Mouse (Mus musculus): ENCODE results near the gene Msi2. TPM values are rescaled to one million over a fixed set of nuclear protein-coding genes. Genes with fewer than 3 reads are reported as not detected.

Gene Msi2
- total RNA-seq, 1 experiment from 2014 or later: 151 TPM

DNA sequence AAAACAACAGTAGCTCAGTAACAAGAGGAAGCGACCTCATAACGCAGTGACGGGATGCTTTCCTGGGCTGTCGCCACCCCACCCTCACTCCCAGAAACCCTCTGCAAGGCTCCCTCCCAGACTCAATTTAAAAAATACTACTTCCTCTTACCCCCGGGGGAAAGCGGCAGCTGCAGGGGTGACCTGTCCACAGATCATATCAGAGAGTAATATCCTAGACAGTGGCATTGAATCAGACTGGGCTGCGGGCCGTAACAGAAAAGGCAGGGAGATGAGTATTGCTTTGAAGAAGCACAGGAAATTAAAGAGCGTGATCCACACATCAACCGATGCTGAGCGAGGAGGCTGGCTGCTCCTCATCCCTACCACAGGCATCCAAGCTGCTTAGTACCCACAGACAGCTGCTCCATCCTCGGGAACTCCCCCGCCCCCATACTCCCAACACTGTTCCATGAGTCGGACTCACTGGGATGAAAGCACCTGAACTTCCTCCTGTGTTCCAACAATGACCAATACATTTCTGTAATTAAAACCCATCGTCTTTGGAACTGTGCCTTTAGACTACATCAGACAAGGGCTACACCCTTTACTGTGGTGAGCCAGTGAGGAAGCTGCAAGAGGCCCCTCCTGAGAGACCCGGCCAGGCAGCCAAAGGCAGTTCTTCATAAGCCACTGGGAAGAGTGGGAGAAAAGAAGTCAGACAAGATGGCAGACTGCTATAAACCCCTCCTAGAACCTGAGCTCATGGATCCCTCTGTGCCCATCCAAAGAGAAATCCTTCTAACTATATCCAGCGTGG is 118.8 kb downstream of the Msi2 start:
- ATAC-seq (replicated peaks; ENCODE audit: low read depth, poor library complexity, severe bottlenecking): peak; percentile 64

DNA sequence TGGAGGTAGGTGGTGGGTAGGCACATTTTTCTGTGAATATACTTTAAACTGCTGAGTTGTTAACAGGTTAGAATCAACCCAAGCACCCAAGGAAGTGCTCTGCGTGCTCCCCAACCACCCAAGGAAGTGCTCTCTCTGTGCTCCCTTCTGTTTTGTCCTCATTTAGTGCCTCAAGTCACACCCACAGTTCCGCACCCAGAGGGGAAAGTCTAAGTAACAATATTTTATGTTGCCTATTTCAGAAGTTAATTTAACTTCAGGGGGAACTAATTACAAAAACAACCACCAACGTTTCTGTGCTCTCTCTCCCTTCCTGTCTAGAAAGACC is 119.5 kb downstream of the Msi2 start:
- ATAC-seq (replicated peaks; ENCODE audit: low read depth, poor library complexity, severe bottlenecking): 0 out of 2 replicates have a peak, but pooled peaks have one; percentile 0

DNA sequence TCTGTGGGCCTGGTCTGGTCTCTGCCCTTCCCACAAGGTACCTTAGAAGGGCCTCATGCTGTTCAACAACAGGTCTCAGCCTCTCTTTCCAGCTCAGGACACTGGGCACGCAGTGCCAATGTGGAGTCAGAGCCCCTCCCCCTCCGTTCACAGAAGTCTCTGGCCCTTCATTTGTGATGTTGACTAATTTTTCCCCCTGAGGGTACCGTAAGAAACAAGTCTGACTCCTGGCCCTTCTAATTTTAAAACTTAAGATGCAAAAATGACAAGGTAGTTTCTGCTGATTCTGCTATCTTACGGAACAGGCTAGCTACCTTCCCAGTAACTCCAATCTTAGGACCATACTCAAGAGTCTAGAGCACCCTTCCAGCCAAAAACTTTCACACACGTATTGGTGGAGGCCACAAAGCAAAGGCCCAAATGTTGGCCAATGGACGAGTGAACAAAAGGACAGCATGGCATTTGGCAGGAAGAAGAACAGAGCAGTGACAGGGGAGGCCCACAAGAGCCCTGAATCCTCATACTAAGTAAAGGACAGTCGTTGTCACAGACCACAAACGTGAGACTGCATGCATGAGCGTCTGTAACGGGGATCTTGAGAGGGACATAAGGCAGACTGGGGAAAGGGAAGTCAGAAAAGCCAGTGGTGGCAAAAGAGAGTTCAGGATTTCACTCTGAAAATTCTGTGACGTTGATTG is 120.0 kb downstream of the Msi2 start:
- peak; percentile 45 for ATAC-seq (replicated peaks; ENCODE audit: low read depth, poor library complexity, severe bottlenecking)

DNA sequence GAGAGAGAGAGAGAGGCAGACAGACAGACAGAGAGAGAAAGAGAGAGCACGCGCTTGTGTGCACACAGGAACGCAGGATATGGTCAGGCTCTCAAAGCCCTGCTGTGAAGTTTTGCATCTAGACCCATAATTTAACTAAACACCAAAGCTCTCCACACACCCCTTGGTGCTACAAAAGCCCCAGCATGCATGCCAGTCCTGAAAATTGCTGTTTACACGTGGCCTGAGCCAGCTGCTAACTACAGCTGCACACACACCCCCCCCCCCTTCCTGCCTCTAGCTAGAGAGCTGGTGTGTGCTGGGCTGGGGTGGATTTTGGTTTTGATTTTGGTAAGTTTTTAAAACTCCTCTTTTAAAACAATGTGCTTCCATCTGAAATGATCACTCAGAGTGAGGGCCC is 122.7 kb downstream of the Msi2 start:
- no peak for ATAC-seq (replicated peaks; ENCODE audit: low read depth, poor library complexity, severe bottlenecking)

DNA sequence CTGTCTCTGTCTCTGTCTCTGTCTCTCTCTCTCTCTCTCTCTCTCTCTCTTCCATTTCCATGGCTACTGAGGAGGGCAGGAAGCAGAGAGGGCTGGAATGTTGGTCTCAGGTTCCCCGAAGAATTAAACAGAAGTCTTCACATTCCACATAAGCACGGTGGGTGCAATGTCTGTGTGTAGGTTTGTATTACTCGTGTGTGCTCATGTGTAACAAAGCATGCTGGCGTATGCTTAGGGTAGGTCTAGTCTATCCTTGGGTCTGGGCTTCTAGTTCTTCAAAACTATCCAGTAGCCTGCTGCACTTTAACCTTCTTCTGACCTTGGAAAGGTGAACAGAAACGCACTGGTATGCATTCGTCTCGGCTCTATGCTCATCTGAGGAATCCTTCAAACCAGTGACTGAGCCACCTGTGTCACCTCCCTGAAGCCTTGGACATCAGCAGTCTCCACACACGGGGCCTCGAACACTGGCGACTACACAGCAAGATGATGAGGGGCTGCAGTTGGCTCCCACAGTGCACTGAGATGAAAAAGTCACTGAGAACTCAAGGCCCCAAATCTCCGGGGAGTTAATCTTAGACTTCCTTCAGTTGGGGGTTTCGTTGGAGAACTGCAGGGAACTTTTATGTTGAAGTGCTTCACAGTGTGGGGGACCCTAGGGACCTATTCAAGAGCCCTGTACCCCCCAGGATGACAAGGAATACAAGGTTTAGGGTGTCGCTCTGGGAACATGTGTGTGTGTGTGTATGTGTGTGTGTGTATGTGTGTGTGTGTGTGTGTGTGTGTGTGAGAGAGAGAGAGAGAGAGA is 123.3 kb downstream of the Msi2 start:
- ATAC-seq (replicated peaks; ENCODE audit: low read depth, poor library complexity, severe bottlenecking): no peak

DNA sequence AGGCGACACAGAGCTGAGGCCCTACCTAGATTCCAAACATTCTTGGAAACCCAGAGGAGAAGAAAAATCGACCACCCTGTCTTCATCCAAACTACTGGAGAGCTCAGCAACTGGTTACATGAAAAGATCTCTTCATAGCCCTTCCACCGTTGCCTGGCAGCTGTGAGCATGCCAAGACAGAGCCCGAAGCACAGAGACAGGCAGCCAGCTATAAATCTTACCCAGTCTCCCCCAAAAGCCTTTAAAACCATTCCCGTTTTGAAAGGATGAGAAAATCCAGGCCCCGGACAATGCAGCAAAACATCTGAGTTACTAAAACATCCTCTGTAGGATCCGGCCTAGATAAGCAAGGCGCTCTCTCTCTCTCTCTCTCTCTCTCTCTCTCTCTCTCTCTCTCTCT is 124.3 kb downstream of the Msi2 start:
- no peak for ATAC-seq (replicated peaks; ENCODE audit: low read depth, poor library complexity, severe bottlenecking)

DNA sequence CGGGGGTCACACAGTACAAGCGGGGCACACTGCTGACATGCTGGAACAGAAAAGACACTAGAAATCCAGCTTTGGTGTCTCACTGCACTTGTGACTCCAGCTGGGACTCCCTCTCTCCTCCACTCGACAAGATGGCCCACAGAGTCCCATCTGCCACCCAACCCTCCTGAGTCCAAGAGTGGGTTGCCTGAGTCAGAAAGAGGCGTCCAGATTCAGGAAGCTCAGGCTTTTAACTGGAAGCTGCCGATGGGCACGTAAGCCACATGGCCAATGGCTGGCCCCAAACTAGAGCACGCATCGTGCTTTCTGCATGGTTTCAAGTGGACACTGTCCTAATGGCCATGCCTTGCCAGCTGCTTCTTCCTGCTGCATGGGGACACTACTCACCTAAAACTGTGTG is 126.2 kb downstream of the Msi2 start:
- no peak for ATAC-seq (replicated peaks; ENCODE audit: low read depth, poor library complexity, severe bottlenecking)

DNA sequence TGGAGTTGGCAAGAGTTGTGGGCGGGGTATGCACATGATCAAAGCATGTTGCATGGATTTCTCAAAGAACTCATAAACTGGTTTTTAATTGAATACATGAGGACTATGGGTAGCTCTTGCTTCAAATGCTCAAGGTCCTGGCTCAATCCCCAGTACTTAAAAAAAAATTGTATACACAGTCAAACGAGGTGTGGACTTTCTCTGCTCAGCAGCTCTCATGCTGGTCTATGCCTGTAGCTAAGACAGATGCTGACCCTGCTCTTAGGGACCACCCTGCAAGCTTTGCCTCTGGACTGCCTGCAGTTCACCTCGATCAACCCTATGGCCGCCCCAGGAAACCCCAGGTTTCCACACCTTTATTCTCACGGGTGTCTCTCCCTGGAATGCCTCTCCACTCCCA is 127.7 kb downstream of the Msi2 start:
- ATAC-seq (replicated peaks; ENCODE audit: low read depth, poor library complexity, severe bottlenecking): no peak

DNA sequence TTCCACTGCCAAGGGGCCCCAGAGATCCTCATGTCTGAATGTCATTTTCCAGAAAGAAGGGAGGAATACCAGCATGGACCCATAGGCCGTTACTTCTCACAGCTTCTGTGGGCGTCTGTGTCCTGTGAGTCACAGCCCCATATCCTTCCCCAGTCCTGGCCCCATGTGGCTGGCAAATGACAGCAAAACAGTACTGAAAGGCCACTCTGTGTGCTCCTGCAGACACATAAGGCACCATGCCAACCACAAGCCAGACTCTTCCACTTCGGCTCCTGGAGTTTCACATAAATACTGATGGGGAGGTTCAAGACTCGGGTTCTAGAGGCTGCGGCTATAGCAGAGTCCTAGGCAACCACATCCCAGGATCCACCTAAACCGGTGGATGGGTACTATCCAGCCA is 128.7 kb downstream of the Msi2 start:
- no peak for ATAC-seq (replicated peaks; ENCODE audit: low read depth, poor library complexity, severe bottlenecking)

DNA sequence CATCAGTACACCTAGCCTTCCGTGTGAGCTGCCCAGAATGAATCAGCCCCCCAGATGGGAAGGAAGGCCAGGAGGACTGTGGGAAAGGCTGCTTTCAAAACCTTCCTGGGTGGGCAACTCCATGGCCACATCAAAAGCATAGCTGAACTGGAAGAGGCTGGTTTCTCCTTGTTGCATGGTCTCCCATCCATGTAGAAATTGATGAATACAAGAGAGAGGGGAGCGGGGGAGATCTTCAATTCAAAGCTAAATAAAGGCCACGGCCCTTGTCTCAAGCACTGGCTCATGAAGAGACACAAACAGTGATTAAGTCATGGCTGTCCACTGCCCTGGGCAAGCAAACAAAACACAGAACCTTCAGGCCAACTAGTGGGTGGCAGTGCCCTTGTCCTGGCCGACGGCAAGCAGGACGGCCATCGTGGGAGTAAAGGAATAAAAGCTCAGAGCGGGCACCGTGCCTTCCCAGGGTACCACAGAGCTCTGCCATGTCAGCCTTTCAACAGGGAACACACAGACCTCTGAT is 129.6 kb downstream of the Msi2 start:
- ATAC-seq (replicated peaks; ENCODE audit: low read depth, poor library complexity, severe bottlenecking): no peak

DNA sequence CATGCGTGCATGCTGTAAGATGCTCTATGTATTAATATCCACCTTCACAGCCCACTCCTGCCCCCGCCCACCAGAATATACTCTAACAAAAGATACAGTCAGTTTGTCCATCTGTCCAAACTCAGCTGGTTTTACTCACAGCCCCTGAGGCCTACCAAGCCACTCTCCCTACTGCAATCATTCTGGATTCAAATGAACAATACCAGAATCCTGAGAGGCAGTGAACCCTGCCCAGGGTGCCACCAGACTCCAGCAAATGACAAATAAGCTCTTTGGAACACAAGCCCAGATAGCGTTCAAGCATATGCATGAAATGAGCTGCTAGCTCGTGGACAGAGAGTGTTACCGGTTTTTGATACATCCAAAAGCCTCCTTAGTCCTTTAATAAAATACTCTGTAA is 130.6 kb downstream of the Msi2 start:
- ATAC-seq (replicated peaks; ENCODE audit: low read depth, poor library complexity, severe bottlenecking): no peak

DNA sequence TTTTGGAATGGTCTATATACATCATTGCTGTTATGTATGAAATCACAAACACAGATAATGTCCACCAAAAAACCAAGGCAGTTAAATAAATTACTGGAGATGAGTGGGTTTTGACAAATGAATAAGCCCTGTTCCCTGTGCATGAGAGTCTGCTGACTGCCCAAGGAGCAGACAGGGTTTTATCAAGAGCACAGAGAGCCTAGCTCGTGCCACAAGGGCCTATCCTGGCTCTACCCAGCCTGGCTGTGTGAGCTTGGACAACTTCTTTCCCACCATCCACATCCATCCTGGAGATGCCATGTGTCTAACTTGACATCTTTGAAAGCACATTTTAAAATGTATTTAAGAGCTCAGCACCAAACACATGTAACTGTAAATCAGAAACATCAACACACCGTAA is 132.4 kb downstream of the Msi2 start:
- ATAC-seq (replicated peaks; ENCODE audit: low read depth, poor library complexity, severe bottlenecking): no peak

DNA sequence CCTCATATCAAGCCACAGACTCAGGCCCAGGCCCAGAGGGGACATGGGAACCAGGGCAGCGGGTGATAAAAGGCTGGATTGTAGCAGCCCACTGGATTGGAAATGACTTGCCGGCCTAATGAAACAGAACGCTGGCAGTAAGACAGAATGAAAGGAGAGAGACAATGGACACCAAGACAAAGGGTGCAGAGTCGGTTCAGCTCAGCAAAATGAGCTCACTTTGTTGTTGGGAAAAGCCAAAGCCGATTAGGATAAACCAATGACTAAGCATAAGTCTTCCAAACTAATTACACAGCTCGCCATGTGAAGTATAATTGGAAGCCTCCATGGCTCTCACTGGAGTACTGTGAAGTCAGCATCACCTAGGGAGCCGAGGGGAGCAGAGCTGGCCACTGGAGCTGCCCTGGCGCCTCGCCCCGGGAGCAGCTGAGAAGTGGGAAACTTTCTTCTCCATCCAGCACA is 133.1 kb downstream of the Msi2 start:
- ATAC-seq (replicated peaks; ENCODE audit: low read depth, poor library complexity, severe bottlenecking): no peak

DNA sequence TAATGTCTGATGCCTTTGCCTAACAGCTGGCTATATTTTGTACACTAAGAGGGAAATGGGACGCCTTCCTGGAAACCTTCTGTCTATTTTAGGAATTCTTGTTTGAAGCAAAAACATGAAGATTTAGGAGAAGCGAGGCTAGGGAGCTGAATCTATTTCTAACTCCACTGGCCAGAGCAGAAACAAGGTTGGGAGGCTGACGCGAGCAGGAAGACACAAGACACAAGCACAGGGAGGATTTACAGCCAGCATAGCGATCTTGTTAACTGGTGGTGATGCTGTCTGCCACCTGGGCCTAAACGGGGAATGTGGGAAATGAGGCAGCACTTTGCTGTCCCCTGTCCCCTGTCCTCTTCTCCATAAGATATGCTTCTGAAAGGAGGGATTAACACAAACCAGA is 134.4 kb downstream of the Msi2 start:
- no peak for ATAC-seq (replicated peaks; ENCODE audit: low read depth, poor library complexity, severe bottlenecking)

DNA sequence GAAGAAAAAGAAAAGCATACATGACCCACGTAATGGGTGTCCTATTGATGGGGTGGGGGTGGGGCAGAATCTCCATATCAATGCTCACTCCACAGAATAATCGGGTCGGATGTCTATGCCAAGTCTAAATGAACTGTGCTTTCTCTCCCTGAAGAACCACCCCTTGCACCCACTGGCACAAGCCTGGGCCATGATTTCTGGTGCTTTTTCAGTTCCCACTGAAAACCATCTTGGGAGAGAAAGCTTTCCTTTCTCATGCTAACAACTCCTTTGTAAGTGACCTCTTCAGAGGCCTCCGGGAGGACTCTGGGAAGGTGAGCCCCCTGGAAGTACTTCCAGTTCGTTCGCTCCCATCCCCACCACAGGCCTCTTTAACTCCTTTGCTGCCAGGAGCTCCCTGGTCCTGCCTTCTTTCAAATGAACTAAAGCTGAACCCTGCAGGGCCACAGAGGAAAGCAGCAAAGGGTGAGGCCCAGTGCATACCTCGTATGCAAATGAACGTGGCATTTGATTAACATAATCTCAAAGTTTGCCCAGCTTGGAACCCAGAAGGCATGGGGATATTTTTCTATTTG is 135.0 kb downstream of the Msi2 start:
- ATAC-seq (replicated peaks; ENCODE audit: low read depth, poor library complexity, severe bottlenecking): no peak

DNA sequence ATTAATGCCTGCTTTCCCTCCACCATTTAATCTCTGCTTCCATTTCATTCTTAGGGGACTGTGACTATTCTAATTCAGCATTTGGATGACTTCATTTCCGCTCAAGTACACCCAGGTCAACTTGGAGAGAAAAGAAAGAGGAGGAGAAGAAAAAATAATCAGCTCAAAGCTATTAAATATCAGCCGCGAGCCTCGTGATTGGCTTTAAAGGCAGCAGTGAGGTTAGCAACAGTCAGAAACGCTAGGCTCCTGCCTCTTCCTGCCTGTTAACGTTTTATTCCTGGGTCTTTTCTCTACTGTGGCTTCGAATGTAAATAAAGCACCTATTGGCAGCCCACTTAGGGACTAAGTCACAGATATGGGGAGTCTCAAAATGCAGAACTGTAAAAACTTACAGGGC is 135.5 kb downstream of the Msi2 start:
- 0 out of 2 replicates have a peak, but pooled peaks have one; percentile 10 for ATAC-seq (replicated peaks; ENCODE audit: low read depth, poor library complexity, severe bottlenecking)

DNA sequence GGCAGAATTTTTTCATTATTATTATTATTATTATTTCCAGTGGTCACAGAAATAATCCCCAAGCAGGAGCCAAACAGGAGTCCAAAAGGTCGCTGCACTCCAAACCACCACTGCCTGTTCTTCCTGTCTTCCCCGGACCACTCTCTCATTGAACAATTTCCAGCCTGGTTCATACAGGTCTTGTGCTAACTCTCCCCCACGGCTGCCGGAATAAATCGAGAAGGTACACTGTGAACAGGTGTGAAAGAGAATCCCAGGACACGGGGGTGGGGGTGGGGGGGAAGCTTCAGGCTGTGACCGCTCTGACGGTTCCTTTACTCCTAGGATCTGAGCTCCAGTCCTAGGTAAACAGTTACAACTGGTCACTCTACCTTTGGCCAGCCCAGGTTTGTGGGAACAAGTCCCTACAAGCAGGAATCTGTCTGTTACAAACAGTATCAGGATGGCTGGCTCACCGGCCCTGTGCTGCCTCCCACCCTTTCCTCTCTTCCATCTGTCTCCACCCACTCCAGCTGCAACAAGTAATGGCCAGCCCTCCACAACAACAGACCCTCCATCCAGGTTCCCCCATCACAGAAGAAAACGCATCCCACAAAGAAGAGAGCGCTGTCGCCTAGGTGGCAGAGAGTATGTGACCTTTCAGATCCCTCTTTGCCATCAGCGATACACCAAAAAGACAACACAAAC is 136.1 kb downstream of the Msi2 start:
- ATAC-seq (replicated peaks; ENCODE audit: low read depth, poor library complexity, severe bottlenecking): no peak

DNA sequence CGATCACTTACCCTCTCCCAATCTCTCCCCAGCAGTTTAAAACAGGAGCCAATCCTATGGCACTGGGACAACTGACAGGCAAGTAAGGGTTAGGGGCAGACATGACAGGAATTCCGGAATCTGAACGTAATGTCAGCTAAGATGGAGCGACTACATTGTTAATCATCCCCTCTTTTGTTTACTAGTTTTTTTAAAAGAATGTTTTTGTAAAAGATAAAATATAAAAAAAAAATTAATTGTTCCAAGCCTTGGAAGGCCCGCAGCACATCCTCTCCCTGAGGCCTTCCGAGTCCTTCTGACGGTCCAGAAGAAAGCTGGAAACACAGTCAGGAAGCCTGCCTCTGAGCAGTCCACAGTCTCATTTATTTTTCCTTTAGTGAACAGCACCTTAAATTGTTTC is 136.9 kb downstream of the Msi2 start:
- ATAC-seq (replicated peaks; ENCODE audit: low read depth, poor library complexity, severe bottlenecking): no peak

DNA sequence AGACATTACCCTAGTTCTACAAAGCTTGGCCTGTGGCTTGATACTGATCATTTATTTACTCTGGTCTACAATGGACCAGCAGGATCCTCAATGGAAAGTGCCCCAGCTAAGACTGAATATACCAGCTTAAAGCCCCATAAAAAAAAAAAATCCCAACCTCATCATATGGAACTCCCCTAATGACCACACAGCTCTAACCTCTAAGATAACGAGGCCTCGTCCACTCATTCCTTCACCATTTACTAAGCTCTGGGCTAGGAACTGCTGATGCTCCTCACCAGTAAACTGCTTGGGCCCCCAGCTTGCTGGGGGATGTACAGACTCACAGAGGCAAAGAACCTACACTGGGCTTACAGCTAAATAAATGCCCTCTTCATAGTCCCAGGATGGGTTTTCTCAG is 139.6 kb downstream of the Msi2 start:
- ATAC-seq (replicated peaks; ENCODE audit: low read depth, poor library complexity, severe bottlenecking): no peak

DNA sequence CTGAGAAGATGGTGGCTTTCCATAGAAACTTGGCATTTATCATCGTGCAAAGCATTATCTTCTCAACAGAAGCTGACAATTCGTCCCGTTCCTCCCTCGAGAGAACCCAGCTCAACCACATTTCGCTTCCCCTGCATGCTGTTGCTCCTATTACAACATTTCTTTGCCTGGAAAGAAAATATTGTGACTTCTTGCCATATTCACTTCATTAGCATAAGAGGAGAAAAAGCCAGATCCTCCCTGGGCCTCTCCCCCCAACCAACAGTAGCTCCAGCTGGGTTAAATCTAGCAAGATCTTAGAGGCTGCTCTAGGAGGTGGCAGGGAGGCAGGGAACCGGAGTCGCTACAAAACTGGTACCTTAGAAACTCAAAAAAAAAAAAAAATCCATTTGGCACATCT is 141.2 kb downstream of the Msi2 start:
- no peak for ATAC-seq (replicated peaks; ENCODE audit: low read depth, poor library complexity, severe bottlenecking)
